Mouse (Mus musculus): ENCODE data around the gene Gm47841. TPM values are rescaled to one million over a fixed set of nuclear protein-coding genes. Genes with fewer than 3 reads are reported as not detected.
A peak's percentile ranks its signal among the peaks of the same experiment; 100 is the strongest.

Gene Gm47841
- polyA plus RNA-seq, 1 experiment from 2014 or later = not detected

DNA sequence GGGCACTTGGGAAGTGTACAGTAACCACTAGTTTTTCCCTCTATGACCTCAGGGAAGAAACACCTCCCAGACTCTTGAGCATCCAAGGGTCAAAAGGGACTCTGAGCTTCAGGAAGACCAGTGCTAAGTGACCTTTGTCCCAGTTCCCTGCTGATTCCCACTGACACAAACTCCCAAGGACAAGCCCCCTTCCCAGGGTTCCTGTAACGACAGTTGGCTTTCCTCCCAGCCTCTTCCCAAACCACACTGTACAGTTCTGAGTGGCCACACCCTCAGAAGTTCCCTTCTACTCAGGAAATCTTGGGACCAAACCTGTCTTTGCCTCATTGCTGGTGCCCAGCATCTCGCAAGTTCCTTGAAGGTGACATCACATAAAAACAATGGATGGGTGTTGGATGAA is 25.5 kb upstream of the Gm47841 start:
- no peak for ATAC-seq (ENCODE audit: insufficient number of reproducible peaks, insufficient read depth, low FRiP score, low TSS enrichment, low read depth)
- H3K36me3 ChIP-seq = no peaks in the 10 kb centered on the region
- no peaks in the 10 kb centered on the region for H3K9me3 ChIP-seq
- H3K4me3 ChIP-seq = no peak overlapping the region
- no peak overlapping the region for H3K27ac ChIP-seq
- peaks cover 75% of the 10 kb centered on the region for H3K4me1 ChIP-seq
- no peak overlapping the region for H3K9ac ChIP-seq
- WGBS = 53% methylated on average over 2 of the region's 2 CpGs
- H3K27me3 ChIP-seq = peaks cover 6% of the 10 kb centered on the region; the same call in 1 of the 2 replicates
- no peak overlapping the region for H3K4me2 ChIP-seq

DNA sequence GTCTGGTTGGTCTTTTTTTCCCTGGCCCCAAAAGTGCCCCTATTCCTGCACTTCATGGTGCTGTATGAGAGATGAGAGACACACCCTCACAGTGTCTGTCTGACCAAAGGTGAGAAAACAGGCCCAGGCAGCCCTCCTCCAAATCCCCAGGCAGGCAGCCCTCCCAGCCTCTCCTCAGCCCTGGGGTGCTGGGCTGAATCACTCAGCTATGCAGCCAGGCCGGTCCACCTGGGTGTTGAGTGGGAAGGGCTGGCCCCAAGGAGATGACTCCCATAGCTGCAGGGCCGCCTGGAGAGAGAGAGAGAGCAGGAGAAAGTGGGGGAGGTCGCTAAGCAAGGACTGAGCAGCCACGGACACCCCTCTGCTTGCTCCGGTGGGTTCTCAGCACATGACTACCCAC is 23.6 kb upstream of the Gm47841 start:
- ATAC-seq (ENCODE audit: insufficient number of reproducible peaks, insufficient read depth, low FRiP score, low TSS enrichment, low read depth) = peak; percentile 32
- 33% methylated on average over 5 of the region's 5 CpGs for WGBS
- H3K4me1 ChIP-seq = peaks cover 75% of the 10 kb centered on the region

DNA sequence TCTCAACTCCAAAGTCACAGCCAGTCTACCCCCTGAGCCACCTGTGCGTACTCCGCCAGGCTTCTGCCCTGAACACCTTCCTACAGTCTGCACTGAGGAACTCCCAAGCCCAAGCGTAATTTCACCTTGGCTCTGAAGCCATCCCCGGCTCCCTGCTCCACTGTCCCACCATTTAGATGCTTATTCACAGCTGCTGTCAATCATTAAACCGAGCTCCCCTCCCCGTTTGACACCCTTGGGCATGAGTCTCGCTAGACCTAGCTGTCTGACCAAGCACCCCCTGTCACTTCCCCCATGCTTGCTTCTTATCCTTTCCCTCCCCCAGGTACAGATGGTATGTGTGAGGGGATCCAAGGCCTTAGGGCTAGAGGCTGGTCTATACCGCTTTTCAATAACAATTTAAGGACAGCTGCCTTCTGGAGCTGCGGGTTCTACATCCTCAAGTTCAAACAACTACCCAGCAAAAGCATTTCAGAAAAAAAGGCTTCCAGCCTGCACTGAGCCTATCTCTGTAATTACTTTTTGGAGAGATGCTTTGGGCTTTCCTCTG is 22.5 kb upstream of the Gm47841 start:
- no peak overlapping the region for H3K4me3 ChIP-seq
- peaks cover 77% of the 10 kb centered on the region for H3K4me1 ChIP-seq
- peak overlapping the region; percentile 55; the same call in 1 of the 2 replicates for H3K9ac ChIP-seq
- ATAC-seq (ENCODE audit: insufficient number of reproducible peaks, insufficient read depth, low FRiP score, low TSS enrichment, low read depth) = no peak
- H3K9me3 ChIP-seq = no peaks in the 10 kb centered on the region
- H3K27ac ChIP-seq = peak overlapping the region; percentile 82
- no peaks in the 10 kb centered on the region for H3K27me3 ChIP-seq
- no peak overlapping the region for H3K4me2 ChIP-seq
- 42% methylated on average over 9 of the region's 9 CpGs for WGBS
- H3K36me3 ChIP-seq = no peaks in the 10 kb centered on the region

More for the DNA sequence above, 23.6 kb upstream of the Gm47841 start:
- Histone ChIP-seq H3K4me3 (no peak overlapping the region), H3K4me2 (no peak overlapping the region; the same call in 1 of the 2 replicates), H3K27ac (peak overlapping the region; percentile 82), H3K36me3 (no peaks in the 10 kb centered on the region), H3K9ac (peak overlapping the region; percentile 55), H3K9me3 (no peaks in the 10 kb centered on the region), H3K27me3 (no peaks in the 10 kb centered on the region)

DNA sequence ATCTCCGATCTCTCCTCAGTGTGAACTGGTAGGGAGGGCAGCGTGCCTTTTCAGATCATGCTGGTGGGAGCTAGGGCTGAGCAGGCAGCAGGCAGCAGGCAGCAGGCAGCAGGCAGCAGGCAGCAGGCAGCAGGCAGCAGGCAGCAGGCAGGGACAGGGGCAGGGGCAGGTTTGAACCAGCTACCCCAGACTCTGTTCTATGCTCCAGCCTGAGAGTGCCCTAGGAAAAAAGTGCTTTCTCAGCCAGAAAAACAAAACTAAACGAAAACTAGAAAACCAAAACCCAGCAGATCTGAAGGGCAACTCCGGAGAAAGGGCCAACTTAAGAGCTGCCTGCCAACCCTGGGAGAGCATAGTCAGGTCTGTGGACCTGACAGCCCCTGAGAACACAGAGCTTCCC is 21.5 kb upstream of the Gm47841 start:
- H3K4me2 ChIP-seq = no peak overlapping the region
- H3K4me3 ChIP-seq = no peak overlapping the region
- H3K4me1 ChIP-seq = peaks cover 77% of the 10 kb centered on the region
- H3K27ac ChIP-seq = no peak overlapping the region; the same call in 1 of the 2 replicates
- no peaks in the 10 kb centered on the region for H3K36me3 ChIP-seq
- H3K9ac ChIP-seq = no peak overlapping the region
- no peaks in the 10 kb centered on the region for H3K9me3 ChIP-seq
- 54% methylated on average over 4 of the region's 4 CpGs for WGBS
- no peaks in the 10 kb centered on the region for H3K27me3 ChIP-seq
- no peak for ATAC-seq (ENCODE audit: insufficient number of reproducible peaks, insufficient read depth, low FRiP score, low TSS enrichment, low read depth)

DNA sequence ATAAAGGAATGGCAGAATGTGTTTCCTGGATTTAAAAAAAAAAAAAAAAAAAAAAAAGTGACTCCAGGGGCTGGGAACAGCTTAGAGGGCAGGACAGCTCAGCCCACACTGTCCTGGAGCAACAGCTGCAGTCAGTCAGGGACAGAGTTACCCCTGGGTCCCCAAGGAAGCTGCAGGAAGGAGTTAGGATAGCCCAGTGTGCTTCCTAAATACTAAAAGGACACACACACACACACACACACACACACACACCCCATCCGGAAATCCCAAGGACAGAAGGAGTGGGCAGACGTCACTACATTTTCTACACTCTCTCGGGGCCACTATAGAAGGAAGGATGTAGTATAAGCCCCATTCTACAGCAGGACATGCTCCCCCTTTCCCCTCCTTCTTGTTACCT is 20.8 kb upstream of the Gm47841 start:
- Histone ChIP-seq H3K9ac (no peak overlapping the region), H3K27ac (no peak overlapping the region), H3K4me2 (no peak overlapping the region), H3K4me1 (peaks cover 75% of the 10 kb centered on the region), H3K4me3 (no peak overlapping the region), H3K27me3 (no peaks in the 10 kb centered on the region), H3K9me3 (no peaks in the 10 kb centered on the region), H3K36me3 (no peaks in the 10 kb centered on the region)
- 33% methylated on average over 3 of the region's 3 CpGs for WGBS
- ATAC-seq (ENCODE audit: insufficient number of reproducible peaks, insufficient read depth, low FRiP score, low TSS enrichment, low read depth) = no peak

DNA sequence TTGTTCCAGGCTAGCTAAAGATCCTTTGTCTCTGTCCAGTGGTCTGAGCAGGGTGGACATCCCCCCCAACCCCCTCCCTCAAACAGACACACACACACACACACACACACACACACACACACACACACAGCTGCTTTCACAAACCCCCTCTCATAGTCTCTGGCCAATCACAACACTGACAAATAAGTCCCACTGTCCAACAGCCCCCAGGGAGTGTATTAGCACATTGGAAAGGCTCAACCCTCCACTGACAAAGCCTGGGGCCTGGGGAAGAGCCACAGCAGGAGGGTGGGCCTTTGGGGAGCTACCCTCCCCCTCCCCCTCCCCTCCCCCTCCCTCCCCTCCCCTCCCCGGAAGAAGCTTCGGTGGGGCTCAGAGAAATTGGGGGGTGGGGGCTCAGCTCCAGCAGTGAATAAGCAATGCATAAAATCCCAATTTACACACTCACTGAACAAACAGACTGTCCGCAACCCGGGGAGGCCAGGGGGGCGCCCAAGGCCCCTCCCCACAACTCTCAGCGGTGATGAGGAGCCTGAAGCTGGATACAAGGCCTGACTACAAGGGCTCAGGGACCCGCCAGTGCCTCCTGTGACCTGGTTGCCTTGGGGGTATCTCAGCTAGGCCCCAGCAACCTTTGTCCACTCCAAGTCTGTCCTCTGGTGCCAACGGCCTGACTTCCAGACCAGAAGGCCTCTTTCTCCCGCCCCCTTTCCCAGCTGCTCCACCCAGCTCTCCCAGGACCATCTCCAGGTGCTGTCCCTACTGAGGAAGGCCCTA is 19.9 kb upstream of the Gm47841 start:
- Histone ChIP-seq H3K9me3 (no peaks in the 10 kb centered on the region), H3K9ac (0 out of 2 replicates have a peak overlapping the region, but pooled peaks have one; percentile 46), H3K36me3 (no peaks in the 10 kb centered on the region), H3K27me3 (no peaks in the 10 kb centered on the region), H3K4me2 (no peak overlapping the region), H3K4me1 (peaks cover 72% of the 10 kb centered on the region), H3K27ac (peak overlapping the region; percentile 68; the same call in 1 of the 2 replicates), H3K4me3 (no peak overlapping the region)
- 24% methylated on average over 7 of the region's 9 CpGs for WGBS
- ATAC-seq (ENCODE audit: insufficient number of reproducible peaks, insufficient read depth, low FRiP score, low TSS enrichment, low read depth) = no peak

DNA sequence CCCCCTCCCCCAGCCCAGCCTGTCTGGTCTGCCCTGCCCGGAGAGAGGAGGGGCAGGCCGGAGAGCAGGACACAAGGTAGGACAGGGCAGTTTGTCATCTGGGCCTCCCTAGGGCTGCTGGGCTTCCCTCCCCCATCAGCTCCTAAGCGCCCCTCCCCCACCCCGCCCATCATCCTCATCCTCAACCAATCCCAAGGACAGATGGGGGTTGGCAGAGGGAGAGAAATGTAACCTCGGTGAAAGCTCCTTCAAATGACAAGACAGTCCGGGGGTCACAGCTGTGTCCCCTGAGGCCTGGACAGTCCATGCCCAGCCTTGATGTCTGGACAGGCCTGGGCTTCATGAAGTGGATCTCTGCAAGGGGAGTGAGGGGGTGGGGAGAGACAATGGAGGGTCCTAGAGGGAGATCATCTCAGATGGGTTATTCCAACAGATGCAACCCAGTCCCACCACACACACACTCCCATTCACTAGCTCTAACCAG is 19.2 kb upstream of the Gm47841 start:
- Histone ChIP-seq H3K36me3 (no peaks in the 10 kb centered on the region), H3K9ac (no peak overlapping the region), H3K27ac (no peak overlapping the region), H3K4me3 (no peak overlapping the region), H3K27me3 (no peaks in the 10 kb centered on the region), H3K9me3 (no peaks in the 10 kb centered on the region), H3K4me1 (peaks cover 73% of the 10 kb centered on the region), H3K4me2 (no peak overlapping the region)
- WGBS = 18% methylated on average over 4 of the region's 6 CpGs
- ATAC-seq (ENCODE audit: insufficient number of reproducible peaks, insufficient read depth, low FRiP score, low TSS enrichment, low read depth) = no peak

DNA sequence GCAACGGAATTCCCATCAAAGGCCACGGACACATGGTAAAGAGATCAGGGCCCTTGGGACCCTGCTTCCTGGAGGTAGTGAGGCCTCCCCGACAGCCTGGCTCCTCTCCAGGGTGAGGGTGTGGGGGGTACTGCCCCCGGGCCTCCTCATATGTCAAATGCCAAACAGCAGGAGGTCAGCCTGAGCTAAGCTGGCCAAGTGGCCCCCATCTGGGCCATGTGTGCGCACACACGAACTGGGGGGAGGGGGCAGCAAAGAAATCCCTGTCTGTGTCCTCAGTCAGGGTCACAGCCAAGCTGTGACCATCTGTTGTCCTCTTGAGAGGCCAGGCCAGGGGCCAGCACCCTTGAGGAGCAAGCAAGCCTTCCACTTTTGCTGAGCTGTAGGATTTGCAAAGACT is 17.9 kb upstream of the Gm47841 start:
- no peak overlapping the region for H3K4me3 ChIP-seq
- no peaks in the 10 kb centered on the region for H3K36me3 ChIP-seq
- H3K27me3 ChIP-seq = no peaks in the 10 kb centered on the region
- no peaks in the 10 kb centered on the region for H3K9me3 ChIP-seq
- H3K9ac ChIP-seq = no peak overlapping the region
- no peak overlapping the region for H3K27ac ChIP-seq
- peaks cover 65% of the 10 kb centered on the region for H3K4me1 ChIP-seq
- no peak for ATAC-seq (ENCODE audit: insufficient number of reproducible peaks, insufficient read depth, low FRiP score, low TSS enrichment, low read depth)
- H3K4me2 ChIP-seq = no peak overlapping the region
- 17% methylated on average over 6 of the region's 6 CpGs for WGBS

DNA sequence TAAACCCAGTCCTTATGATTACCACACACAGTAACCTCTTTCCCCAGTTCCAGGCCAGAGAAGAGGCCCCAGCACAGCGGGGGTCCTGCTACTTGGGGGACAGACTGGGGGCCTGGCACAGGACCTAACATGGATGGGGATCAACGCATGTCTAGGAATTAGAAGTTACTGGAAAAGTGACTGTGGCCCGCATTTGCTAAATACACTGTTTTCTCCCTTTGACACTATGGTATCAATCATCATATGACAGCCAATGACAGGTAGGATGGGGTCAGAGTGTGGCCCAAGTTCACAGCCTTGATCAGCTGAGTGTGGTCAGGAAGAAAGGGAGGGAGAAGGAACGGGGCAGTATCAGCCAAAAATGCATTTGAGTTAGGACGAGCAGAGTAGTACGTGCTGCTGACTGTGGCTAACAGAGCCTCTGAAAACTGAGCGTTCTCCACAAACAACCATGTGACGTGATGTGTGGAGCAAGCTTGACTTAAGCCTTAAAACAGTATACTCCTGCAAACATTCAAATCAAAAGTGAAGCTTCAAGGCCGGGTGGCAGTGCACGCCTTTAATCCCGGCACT is 13.2 kb upstream of the Gm47841 start:
- Histone ChIP-seq H3K27ac (peak overlapping the region; percentile 5; the same call in 1 of the 2 replicates), H3K9ac (0 out of 2 replicates have a peak overlapping the region, but pooled peaks have one; percentile 37), H3K36me3 (no peaks in the 10 kb centered on the region), H3K9me3 (no peaks in the 10 kb centered on the region), H3K4me1 (peaks cover 34% of the 10 kb centered on the region), H3K27me3 (peaks cover 10% of the 10 kb centered on the region), H3K4me3 (no peak overlapping the region), H3K4me2 (no peak overlapping the region)
- no peak for ATAC-seq (ENCODE audit: insufficient number of reproducible peaks, insufficient read depth, low FRiP score, low TSS enrichment, low read depth)
- 61% methylated on average over 11 of the region's 11 CpGs for WGBS

DNA sequence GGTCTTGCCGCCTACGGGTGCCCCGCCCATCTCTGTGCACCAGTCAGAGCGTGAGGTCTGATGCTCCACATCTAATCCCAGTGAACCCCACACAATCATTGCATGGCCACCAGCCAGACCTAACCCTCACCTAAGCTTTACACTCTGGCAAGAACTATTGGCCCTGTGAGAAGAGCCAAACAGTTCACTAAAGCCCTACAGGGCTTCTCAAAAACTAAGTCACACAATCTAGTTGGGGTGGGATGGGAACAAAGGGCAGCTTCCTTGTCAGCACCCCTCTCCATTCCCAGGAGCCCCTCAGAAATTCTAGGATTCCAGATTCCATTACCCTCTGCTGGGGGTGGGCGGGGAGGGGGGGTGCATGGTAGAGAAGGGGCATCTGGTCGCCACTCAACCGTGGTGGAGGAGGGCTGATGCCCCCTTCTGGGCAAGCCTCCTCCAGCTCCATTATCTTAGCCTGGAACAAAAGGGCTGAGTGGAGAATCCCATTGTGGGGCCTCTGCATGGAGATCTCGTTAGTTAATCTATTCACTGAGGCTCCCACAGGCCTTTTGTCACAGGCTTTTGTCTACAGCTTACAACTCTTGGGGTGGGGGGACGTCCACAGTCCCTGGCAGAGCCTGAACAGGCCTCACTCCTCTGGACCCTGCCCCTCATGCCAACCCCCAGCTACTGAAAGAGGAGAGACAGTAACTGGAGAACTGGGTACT is 12.5 kb upstream of the Gm47841 start:
- H3K9me3 ChIP-seq = no peaks in the 10 kb centered on the region
- ATAC-seq (ENCODE audit: insufficient number of reproducible peaks, insufficient read depth, low FRiP score, low TSS enrichment, low read depth) = no peak
- H3K4me1 ChIP-seq = peaks cover 28% of the 10 kb centered on the region
- 0 out of 2 replicates have a peak overlapping the region, but pooled peaks have one; percentile 37 for H3K9ac ChIP-seq
- peaks cover 16% of the 10 kb centered on the region for H3K27me3 ChIP-seq
- H3K27ac ChIP-seq = peak overlapping the region; percentile 5; the same call in 1 of the 2 replicates
- 46% methylated on average over 9 of the region's 9 CpGs for WGBS
- no peaks in the 10 kb centered on the region for H3K36me3 ChIP-seq
- H3K4me2 ChIP-seq = no peak overlapping the region
- no peak overlapping the region for H3K4me3 ChIP-seq

DNA sequence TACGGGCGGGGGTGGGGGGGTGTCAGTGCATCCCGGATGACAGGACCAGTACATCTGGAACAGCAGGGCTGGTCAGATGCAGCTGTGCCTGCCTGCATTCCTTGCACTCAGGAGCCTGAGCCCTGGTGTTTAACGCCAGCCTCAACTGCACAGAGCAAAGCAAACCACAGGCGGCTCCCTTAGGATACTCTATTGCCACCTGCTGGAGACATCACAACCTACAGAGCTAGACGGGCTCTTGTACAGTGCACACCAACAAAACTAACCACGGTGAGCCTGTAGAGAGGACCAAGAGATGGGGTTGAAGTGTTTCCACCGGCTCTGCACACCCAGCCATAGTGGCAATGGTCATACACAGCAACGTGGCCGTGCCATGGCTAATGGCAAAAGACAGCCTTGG is 9.0 kb upstream of the Gm47841 start:
- Histone ChIP-seq H3K9me3 (no peaks in the 10 kb centered on the region; the same call in 1 of the 2 replicates), H3K27ac (no peak overlapping the region), H3K27me3 (peaks cover 50% of the 10 kb centered on the region), H3K36me3 (no peaks in the 10 kb centered on the region), H3K4me2 (no peak overlapping the region), H3K9ac (no peak overlapping the region), H3K4me1 (peaks cover 40% of the 10 kb centered on the region), H3K4me3 (no peak overlapping the region)
- ATAC-seq (ENCODE audit: insufficient number of reproducible peaks, insufficient read depth, low FRiP score, low TSS enrichment, low read depth) = 0 out of 2 replicates have a peak, but pooled peaks have one; percentile 39
- WGBS = 39% methylated on average over 10 of the region's 10 CpGs
